Mouse (Mus musculus): ENCODE data around the gene Mgat5. TPM values are rescaled to one million over a fixed set of nuclear protein-coding genes. Genes with fewer than 3 reads are reported as not detected.
A peak's percentile ranks its signal among the peaks of the same experiment; 100 is the strongest.

Gene Mgat5
- total RNA-seq, 2 experiments from 2014 or later = 71.4 to 81.8 TPM

DNA sequence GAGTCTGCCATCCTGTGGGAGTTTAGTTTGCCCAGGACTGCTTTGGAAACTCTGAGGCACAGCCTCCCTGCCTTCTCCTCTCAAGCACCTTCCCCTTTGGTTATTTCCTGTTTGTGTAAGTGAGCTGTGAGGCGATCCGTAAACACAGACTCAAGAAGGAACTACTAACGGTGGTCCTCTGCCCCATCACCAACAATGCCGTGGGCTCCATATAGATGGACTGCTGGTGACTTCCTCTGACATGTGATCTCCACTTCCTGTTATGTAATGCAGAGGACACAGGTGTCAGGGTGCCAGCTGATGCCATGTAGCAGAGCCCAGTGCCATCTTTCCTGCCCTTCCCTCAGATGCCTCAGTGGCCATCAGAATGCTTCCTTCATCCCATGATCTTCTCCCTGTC, 265.4 kb downstream of the Mgat5 start:
- ATAC-seq (replicated peaks; ENCODE audit: poor library complexity) = peak; percentile 48

DNA sequence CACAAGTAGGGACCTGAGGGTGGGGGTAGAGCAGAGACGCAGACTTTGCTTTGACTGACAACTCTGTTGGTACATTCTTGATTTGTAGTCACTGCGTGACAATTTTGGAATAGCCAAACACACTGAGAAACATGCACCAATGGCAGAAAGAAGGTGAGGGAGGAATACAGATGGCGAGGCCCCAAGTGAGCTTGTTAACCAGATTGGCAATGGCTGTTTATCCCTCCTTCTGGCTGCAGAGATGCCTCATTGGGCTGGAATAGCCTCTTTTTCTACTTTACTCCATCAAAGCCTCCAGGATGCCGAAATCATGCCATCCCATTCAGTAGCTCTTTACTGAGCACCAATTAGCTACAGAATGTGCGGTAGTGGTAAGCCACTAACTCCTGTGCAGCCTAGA, 270.9 kb downstream of the Mgat5 start:
- no peak for ATAC-seq (replicated peaks; ENCODE audit: poor library complexity)

DNA sequence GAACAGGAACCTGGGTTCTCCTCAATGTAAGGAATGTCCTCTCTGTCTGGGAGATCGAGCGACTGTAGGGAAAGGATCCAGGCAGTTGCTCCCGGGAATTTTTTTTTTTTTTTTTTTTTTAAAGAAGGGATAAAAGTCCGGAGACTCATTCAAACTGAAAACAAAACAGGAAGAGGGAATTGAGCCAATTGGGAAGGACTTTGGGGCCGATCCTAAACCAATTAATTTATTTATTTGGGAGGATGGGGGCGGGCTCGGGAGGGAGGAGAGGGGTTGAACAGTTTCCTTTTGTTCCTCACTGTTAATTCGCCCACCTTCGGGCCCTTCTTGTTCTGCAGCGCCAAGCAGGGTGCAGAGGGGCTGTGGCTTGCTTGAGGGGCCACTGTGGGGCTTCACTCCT, 278.1 kb downstream of the Mgat5 start:
- no peak for ATAC-seq (replicated peaks; ENCODE audit: poor library complexity)

DNA sequence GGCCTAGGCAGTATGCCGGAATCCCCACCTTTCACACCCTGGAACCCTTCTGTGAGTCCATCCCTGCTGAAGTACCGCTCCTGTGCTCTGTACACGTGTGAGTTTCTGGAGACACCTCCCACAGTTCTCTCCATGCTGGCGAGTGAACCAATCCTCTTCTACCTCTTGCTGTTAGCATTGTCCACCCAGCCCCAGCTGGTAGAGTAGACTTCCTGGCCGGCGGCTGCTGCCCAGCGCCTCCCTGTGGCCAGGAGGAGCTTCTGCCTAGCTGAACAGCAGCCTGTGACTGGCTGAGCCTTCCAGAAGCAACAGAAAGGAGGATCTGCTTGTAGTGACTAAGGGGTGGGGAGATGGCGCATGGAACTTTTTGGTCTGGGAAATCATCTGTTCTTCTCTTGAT, 279.4 kb downstream of the Mgat5 start:
- ATAC-seq (replicated peaks; ENCODE audit: poor library complexity) = 0 out of 2 replicates have a peak, but pooled peaks have one; percentile 23

DNA sequence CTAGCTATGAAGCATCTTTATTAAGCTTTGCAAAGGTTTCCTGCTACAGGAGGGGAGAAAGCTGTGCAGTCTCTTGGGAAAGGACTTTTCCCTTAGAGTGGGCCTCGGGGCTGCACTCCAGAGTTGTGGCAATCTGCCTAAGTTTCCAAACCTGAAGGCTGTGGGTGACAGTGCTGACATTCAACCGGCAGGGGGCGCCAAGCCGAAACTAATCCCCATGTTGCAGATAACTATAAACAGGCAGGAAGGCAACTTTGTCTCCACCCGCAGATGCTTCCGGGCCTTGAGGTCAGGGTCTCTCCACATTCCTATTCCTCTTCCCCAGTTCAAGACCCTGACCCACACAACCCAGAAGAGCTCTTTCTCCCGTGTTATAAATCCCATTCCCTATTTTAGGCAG, 280.0 kb downstream of the Mgat5 start:
- peak; percentile 69 for ATAC-seq (replicated peaks; ENCODE audit: poor library complexity)

DNA sequence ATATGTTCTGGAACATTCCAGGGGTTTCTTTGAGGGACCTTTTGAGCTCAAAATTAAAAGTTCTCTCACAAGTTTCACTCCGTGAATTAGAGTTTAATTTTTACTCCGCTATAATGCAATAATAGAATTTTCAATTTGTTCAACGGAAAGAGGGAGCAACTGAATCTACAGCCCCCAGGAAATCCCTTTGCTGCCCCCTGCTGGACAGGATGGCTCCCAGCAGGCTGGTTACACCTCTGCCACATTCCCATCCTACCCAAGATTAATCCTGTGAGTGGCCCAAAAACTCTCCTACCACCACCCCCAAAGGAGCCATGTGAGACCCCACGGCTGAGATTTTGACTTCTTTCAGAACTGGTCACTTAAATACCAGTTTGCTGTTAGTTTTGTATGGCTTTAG, 282.3 kb downstream of the Mgat5 start:
- 0 out of 2 replicates have a peak, but pooled peaks have one; percentile 38 for ATAC-seq (replicated peaks; ENCODE audit: poor library complexity)

DNA sequence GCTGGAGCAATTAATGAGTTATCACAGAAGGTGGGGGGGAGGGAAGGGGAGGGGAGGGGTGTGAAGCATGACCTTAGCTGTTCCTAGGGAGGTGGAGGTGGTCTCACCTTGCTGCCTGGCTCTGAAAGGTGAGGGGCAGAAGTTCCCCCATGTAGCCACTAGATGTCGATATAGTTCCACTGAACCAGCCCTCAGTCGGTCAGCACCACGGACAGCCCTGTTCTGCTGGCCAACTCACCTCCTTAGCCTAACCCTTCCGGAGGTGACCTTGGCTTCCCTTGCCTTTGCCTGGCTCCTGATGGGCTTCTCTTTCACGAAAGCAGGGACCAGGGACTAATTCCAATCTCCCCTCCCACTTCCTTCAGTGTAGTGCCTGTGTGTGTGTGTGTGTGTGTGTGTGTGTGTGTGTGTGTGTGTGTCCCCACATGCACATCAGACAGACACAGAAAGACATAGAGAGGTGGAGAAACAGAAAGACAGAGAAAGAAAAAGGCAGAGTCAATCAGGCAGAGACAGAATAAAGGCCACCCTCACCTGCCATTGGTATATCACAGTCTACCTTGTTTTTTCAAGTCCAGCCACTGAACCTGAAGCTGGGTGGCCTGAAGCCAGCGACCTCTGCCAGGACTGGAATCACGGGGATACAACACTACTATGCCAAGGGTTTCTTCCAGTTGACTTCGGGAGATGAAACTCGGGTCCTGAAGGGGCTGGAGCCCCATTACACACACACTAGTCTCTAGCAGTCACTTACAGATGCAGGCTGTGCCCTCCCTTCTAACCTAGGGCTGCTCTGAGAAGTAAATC, 292.1 kb downstream of the Mgat5 start:
- ATAC-seq (replicated peaks; ENCODE audit: poor library complexity) = peak; percentile 96

DNA sequence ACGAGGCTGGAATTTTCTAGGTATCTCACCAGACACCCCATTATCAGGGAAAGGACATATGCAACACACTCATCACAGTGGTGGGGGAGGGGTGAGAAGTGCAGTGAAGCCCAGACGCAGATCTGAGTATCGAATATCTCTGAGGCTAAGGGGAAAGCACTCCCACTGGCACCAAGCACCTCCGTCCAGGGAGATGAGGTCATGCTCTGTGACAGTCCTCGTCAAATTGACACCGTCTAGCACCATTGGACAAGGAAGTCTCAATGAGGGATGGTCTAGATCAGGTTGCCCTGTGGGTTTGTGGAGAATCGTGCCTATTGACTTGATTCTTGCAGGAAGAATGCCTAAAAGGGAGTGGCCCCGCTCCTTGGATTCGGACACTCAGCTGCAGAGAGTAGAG, 293.9 kb downstream of the Mgat5 start:
- ATAC-seq (replicated peaks; ENCODE audit: poor library complexity) = no peak

DNA sequence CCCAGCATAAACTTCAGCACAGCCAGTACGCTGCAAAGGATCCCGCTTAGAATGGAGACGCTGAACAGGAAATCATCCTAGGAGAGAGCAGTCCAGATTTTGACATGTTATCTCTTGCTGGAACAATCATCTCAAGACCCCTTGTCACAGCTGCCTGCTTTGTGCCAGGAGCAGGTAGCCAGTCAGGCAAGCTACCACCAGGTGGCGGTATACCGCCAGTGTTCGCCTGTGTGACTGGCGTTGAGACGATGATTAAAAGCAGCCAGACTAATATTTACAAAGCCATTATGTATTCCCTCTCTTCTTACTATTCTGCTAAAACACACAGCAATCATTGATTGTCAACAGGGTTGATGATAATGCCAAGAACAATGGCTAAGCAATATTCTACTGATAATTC, 295.4 kb downstream of the Mgat5 start:
- peak; percentile 83 for ATAC-seq (replicated peaks; ENCODE audit: poor library complexity)

DNA sequence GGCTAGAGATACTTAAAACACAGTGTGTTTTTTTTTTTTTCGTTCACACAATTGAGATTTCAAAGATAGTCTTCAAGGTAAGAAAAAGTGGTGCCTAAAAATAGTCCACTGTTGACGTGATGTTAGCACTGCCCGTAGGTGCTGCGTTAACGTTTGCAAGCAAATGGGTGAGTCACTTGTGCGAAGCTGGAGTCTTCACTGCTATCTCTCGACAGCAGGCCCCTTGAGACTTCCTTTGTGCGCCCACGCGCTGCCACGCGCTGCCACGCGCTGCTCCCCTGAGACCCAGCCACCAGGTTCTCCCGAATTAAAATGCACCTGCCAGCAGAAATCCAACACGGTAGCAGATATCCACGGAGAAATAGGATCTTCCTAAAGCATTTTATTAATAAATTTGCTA, 295.9 kb downstream of the Mgat5 start:
- no peak for ATAC-seq (replicated peaks; ENCODE audit: poor library complexity)

DNA sequence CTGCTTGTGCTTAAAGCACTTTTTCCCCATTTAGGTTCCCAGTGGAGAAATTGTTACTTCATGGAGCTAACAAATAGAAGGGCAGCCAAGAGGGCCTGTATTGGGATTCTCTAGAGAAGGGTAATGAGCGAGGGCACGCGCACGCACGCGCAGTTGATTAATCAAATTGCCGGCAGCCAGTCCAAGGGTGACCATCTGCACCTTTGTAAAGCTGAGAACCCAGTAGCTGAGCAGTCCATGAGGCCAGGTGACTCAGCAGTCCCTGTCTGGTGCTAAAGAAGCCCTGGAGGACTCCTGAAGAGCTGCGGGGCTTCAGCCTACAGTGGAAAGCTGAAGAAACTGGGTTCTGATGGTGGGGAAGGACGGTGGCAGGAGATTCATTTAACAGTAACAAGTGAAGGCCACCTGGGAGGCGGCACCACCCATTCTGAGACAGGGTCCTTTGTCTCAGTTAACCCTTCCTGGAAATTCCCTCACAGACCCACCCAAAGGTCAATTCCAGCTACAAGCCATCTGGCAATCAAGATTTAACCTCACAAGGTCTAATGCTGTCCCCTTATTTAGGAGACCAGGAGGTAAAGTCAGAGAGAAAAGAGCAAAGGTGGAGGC, 302.3 kb downstream of the Mgat5 start:
- no peak for ATAC-seq (replicated peaks; ENCODE audit: poor library complexity)

DNA sequence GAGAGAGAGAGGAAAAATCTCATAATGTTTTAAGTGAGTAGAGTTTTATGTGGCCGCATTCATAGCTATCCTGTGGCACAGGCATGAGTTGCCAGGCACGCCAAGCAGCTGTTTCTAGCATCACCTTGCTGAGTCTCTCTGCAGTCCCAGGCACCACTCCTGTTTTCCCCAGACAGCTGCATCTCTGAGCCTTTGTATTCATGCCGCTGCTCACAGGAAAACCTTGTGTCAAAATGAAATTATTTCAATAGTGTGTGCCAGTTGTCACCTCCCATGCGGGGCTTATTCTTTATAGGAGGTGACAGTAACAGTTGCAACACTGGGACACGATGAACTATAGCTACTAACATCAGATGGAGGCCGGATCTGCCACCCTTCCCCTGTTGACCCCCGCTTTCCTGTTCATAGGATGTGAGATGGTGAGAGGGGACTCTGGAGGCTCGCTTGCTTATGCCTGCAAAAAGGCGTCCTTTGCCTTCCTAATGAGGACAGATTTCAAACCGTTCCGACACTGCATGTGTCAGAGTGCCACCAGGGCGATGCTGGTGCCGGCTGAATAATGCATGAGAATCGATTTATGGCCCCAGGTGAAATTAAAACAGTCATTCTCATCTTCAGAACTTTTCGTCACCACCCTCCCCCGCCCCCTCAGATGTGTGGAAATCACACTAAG, 303.4 kb downstream of the Mgat5 start:
- ATAC-seq (replicated peaks; ENCODE audit: poor library complexity) = no peak

DNA sequence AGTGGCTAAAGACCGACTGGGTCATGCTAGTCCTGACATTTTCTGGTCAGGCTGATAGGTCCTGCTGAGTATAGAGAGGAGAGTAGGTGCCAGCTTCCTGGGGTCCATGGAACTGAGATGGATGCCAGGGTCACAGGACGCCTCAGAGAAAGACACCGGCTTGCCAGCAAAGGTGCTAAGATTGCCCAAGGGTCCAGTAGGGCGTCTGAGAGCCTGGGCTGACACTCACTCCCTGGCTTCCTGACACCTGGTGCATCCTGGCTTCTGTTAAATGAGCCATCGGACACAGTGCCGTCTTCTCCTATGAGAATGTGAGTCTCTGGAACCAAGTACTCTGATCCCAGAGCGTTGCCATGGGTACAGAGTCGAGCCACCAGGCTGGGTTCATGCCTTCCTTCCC, 304.1 kb downstream of the Mgat5 start:
- no peak for ATAC-seq (replicated peaks; ENCODE audit: poor library complexity)

DNA sequence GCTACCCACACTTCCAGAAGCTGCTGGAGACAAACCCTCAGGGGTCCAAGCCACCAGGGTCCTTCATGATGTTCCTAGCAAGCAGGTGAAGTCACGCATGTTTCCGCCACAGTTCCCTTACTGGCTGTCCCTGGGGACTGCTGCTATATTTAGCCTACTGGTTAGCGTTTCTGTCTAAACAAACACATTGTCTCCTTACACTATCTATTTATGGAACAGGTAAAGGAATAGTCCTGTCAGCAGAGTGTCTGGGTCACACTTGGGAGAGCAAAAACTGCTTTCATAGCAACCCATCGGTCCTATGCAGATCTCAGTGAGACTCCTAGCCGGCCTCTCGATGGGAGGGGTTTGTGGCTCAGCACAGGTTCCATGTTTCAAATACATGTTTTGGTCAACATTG, 306.5 kb downstream of the Mgat5 start:
- no peak for ATAC-seq (replicated peaks; ENCODE audit: poor library complexity)

DNA sequence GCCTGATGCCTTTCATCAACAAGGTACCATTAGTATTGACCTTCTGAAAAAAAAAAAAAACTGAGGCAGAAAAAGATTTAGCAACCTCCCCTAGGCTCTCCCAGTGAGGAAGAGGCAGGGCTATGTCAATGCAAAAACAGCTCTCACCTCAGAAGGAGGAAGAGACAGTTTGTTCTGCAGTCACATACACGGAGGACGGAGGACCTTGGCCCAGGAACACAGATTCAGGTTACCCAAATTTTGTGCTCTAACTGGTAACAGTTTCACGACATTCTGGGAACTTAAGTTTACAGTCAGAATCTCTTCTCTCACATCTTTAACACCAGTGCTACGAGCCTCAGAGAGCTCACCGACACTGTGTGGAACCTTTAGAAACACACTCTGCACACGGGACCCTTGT, 307.9 kb downstream of the Mgat5 start:
- ATAC-seq (replicated peaks; ENCODE audit: poor library complexity) = peak; percentile 53

DNA sequence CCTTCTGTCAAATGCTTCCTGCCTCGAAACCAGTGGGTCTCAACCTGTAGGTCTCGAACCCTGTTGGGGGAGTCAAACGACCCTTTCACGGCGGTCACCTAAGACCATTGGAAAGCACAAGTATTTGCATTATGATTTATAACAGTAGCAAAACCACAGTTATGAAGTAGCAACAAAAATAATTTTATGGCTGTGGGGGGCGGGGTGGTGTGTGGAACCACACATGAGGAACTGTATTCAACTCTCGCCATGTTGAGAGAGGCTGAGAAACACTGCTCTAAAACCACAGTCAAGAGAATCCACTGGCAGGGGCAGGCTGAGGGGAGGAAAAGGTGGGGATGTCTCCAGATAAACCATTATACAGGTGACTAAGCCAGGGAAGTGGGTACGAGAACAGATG, 308.3 kb downstream of the Mgat5 start:
- 0 out of 2 replicates have a peak, but pooled peaks have one; percentile 29 for ATAC-seq (replicated peaks; ENCODE audit: poor library complexity)

DNA sequence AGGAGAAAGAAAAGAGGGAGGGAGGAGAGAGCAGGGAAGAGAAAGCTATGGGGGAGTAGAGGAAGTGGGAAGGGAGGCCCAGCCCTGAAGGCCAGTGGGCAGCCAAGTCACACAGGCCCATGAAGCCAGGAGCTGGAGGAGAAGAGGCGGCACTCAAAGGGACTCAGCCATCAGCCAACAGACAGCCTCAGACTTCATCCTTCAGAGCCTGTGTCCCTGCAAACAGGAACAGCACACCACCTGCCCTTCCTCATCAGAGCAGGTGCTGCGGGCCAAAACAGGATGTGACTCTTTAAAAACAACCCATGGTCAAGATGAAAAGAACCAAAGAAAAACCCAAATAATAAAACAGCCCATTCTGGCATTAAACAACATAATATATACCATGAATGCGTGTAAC, 308.8 kb downstream of the Mgat5 start:
- peak; percentile 36; the same call in 1 of the 2 replicates for ATAC-seq (replicated peaks; ENCODE audit: poor library complexity)

DNA sequence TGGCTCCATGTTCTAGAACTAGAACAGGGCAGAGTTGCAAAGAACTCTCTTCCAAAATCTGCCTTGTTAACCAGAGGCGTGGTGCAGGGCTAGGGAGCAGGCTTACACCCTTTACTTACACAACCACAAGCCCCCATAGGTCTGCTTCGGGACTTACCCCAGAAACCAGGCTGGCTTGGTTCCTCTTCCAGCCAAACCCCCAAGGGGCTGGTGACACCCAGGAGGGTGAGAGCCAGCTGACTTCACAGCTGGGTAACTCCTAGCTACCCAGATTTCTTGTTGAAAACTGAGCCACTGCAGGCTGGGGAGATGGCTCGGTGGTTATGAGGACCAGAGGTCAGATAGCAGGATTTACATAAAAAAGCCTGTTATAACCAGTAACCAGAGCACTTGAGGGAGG, 309.7 kb downstream of the Mgat5 start:
- ATAC-seq (replicated peaks; ENCODE audit: poor library complexity) = peak; percentile 71

DNA sequence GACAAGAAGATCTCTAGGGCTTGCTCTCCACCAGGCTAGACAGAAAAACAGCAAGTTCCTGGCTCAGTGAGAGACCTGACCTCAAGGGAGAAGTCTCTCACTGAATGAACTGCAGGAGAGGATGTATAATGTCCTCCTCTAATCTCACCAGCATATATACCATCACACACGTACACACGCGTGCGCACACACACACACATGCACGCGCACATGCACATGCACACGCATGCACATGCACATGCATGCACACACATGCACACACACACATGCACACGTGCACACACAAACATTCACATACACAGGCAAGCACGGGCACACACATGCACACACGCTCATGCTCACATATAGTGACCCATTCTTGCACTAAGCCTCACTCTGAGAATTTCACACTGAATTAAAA, 310.1 kb downstream of the Mgat5 start:
- no peak for ATAC-seq (replicated peaks; ENCODE audit: poor library complexity)

DNA sequence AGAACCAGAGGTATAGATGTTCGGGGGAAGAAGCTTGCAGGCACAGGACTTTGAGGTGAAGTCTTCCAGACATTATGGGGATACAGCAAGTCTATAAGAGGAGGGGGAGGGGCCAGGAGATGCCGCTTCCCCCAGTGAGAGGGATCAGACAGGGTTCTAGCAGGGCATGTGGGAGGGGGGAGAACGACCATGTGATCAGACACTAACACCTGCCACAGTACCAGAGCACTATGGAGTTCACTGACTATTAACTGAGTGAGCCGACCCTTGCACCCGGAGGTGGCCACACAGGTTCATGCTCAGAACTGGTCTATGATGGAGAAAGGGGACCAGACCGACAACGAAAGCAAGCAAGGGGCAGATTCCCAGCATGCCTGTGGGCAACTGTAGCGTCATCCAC, 318.5 kb downstream of the Mgat5 start:
- no peak for ATAC-seq (replicated peaks; ENCODE audit: poor library complexity)

DNA sequence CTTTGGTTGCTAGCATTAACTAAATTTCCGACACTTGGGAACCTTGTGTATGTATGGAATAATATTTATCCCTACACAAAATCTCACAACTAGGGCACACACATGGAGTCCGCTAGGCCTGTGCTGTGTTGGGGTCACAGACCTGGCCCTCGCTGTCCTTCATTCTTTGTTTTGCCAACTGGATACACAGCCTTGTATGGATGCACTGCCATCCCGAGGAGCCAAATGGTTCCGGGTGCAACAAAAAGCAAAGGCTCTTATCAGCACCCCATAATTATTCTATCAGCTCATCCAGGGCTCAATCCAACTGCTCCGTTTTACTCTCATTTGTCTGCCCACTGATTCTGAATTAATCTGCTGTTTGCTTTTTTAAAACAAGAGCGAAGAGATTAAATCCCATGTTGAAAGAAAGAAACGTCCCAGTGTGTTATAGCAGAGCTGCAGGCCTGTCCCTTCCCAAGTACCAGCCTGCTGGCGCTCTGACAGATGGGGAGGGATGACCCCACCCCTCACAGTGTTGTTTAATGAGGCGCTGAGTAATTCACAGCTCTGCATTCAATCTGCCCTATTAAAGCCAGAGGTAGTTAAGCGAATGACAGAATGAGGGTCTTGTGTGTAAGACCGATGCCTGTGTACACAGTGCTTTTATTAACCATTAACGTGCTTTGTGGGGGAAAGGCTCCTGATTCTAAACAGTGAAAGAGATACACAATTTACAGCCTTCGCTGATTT, 326.2 kb downstream of the Mgat5 start:
- no peak for ATAC-seq (replicated peaks; ENCODE audit: poor library complexity)

All from megakaryocyte progenitor cell, adult 5-6 weeks (primary cell).